Mouse (Mus musculus) intestine, embryonic 14.5 days (tissue): ENCODE measurements around the gene Rcsd1. TPM values are rescaled to one million over a fixed set of nuclear protein-coding genes. Genes with fewer than 3 reads are reported as not detected.

ENCODE experiments used
- ATAC-seq: fragments of 200-750 bp; cut with Nextera tagmentation; replicated peaks from 2 replicates; pipeline ENCODE4 v1.8.0; 2017; ENCODE audit warnings: low read depth, moderate number of reproducible peaks, moderate TSS enrichment, moderate library complexity; ENCODE audit not compliant: low FRiP score, low TSS enrichment
- DNase-seq: peaks from one replicate; pipeline ENCODE4 v3.0.0-alpha.2; 2018; ENCODE audit warnings: low spot score
- H3K27ac ChIP-seq: fragments of 300-500 bp; sonication (generic); 2 replicates; pipeline ENCODE4 v1.5.1; 2014; ENCODE audit warnings: low read depth, mild to moderate bottlenecking, control low read depth
- H3K27me3 ChIP-seq: fragments of 300-500 bp; sonication (generic); replicated peaks from 2 replicates; pipeline ENCODE4 v1.6.1; 2014; ENCODE audit warnings: low read length, control low read depth; ENCODE audit not compliant: control insufficient read depth, insufficient read depth
- H3K36me3 ChIP-seq: fragments of 300-500 bp; sonication (generic); 2 replicates; pipeline ENCODE4 v1.6.1; 2014; ENCODE audit warnings: low read length, control low read depth; ENCODE audit not compliant: control insufficient read depth, insufficient read depth
- H3K4me1 ChIP-seq: fragments of 300-500 bp; sonication (generic); replicated peaks from 2 replicates; pipeline ENCODE4 v1.6.1; 2014; ENCODE audit warnings: low read length, control low read depth, mixed read lengths; ENCODE audit not compliant: control insufficient read depth, insufficient read depth
- H3K4me2 ChIP-seq: fragments of 300-500 bp; sonication (generic); 2 replicates; pipeline ENCODE4 v1.6.1; 2014; ENCODE audit warnings: low read length
- H3K4me3 ChIP-seq: fragments of 300-500 bp; sonication (generic); 2 replicates; pipeline ENCODE4 v1.5.1; 2014; ENCODE audit warnings: low read depth, low read length, control low read depth, mixed read lengths
- H3K9ac ChIP-seq: fragments of 300-500 bp; sonication (generic); 2 replicates; pipeline ENCODE4 v1.6.1; 2014; ENCODE audit warnings: mild to moderate bottlenecking, low read length
- H3K9me3 ChIP-seq: fragments of 300-500 bp; sonication (generic); 2 replicates; pipeline ENCODE4 v1.6.1; 2016; ENCODE audit warnings: low read length, control low read depth; ENCODE audit not compliant: control insufficient read depth
- WGBS: fragments of 180-500 bp; shearing (Covaris S2); extraction: QIAGEN DNeasy Blood & Tissue Kit; methylation state at CpG from one replicate; pipeline ENCODE4 v1.1.7; 2014; 5-methylcytosine and 5-hydroxymethylcytosine counted together
- polyA plus RNA-seq: library from polyadenylated mRNA; unstranded; fragments of >200 nt; fragmentation: Nextera tagmentation; extraction: Ambion mirVana; gene quantifications from 2 replicates; pipeline ENCODE4 v1.2.1, GENCODE M21; 2014

Gene Rcsd1
- polyA plus RNA-seq, 1 experiment from 2014 or later, result 29.1 TPM

DNA sequence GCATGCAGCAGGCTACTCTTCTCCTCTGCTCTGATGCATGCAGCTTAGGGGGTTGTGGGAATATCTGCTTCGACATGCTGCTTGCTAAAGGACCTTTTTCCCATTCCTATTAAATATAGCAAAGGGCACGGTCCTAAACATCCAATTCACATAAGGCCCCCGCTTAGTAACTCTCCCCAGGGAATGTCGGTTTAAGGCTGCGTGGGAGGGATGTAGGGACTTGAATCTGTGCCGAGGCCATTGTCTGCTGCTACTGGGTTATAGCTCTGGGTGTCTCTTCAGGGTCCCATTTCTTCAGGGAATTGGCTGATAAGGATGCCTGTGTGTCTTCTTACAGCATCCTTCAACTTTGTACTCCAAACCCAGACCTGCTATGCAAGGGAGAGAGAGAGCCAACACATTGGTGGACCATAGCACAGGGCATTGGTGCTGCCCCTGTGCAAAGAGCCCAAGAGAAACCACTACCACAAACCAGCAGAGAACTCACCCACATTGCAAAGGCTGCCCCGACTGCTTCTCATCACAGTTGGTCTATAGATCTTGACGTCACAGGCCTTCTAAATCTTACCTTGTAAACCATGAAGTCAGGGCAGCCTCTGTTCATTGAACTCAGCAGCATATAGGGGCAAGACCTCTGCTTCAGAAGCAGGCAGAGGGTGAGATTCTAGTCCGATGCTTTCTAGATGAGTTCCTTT, 724 bp downstream of the Rcsd1 start:
- peak overlapping the region; percentile 70 for H3K27ac ChIP-seq
- DNase-seq (no peak), ATAC-seq (no peak)
- H3K36me3 ChIP-seq, result no peaks in the 10 kb centered on the region
- H3K4me2 ChIP-seq, result peak overlapping the region; percentile 82
- WGBS, result 43% methylated on average over 9 of the region's 9 CpGs
- H3K4me1 ChIP-seq, result peaks cover 47% of the 10 kb centered on the region
- H3K27me3 ChIP-seq, result no peaks in the 10 kb centered on the region
- H3K4me3 ChIP-seq, result peak overlapping the region; percentile 77; the same call in 1 of the 2 replicates
- H3K9me3 ChIP-seq, result no peaks in the 10 kb centered on the region
- H3K9ac ChIP-seq, result no peak overlapping the region

DNA sequence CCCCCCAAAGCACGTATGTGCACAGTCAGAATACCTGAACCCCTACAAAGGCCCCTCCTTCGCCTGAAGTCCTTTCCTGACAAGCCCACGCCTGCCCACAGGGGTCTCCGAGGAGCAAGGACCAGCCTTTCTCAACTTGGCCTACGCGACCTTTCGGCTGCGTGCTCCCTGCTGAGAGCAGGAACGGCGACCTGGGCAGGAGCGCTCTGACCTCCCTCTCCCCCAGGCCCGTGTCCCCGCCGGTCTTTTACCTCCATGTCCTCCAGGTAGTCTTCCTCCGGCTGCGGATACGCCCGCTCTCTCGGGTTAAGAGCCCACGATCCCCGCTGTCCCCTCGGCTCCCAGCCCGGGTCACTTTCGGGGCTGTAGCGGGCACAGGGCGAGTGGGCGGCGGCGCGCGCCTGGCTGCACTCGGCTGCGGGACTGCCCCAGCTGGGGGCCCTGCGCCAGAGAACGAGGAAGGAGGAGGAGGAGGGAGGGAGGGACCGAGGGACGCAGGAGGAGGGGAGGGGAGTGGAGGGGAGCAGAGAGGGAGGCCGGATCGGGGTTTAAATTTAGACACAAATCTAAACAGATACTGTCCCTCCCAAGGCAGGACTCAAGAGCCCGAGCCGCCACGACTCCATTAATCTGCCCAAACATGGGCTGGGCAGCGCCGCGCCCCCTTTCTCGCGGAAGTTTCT, 1.8 kb downstream of the Rcsd1 start:
- Histone ChIP-seq H3K27ac (peak overlapping the region; percentile 70), H3K27me3 (no peaks in the 10 kb centered on the region), H3K9ac (peak overlapping the region; percentile 83), H3K4me1 (peaks cover 50% of the 10 kb centered on the region), H3K36me3 (no peaks in the 10 kb centered on the region), H3K4me2 (peak overlapping the region; percentile 82), H3K9me3 (no peaks in the 10 kb centered on the region), H3K4me3 (peak overlapping the region; percentile 77)
- DNase-seq (peak; percentile 73), ATAC-seq (peak; percentile 85)
- under 1% methylated on average over 46 of the region's 47 CpGs for WGBS

DNA sequence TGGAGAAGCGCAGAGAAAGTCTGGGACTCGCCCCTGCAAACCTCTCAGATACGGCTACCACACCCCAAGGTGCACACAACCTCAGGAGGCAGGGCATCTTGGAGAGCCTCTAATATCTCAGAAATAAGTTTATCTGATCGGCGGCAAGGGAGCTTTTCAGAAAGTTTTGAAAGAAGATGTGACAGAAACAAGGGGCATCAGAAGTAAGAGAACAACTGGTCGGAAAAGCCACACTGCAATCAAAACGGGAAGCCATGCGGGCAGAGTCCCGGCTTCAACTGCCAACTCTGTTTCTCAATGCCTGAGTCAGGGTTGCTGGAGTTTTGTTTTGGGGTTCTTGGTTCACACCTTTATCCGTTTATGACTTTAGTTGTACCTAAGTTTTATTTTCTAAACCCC, 2.3 kb downstream of the Rcsd1 start:
- no peak for ATAC-seq
- 21% methylated on average over 10 of the region's 10 CpGs for WGBS
- Histone ChIP-seq H3K4me1 (peaks cover 55% of the 10 kb centered on the region), H3K4me3 (peak overlapping the region; percentile 77), H3K27me3 (no peaks in the 10 kb centered on the region), H3K36me3 (no peaks in the 10 kb centered on the region), H3K9ac (peak overlapping the region; percentile 83), H3K9me3 (no peaks in the 10 kb centered on the region), H3K4me2 (peak overlapping the region; percentile 82), H3K27ac (peak overlapping the region; percentile 70; the same call in 1 of the 2 replicates)
- DNase-seq, result no peak

DNA sequence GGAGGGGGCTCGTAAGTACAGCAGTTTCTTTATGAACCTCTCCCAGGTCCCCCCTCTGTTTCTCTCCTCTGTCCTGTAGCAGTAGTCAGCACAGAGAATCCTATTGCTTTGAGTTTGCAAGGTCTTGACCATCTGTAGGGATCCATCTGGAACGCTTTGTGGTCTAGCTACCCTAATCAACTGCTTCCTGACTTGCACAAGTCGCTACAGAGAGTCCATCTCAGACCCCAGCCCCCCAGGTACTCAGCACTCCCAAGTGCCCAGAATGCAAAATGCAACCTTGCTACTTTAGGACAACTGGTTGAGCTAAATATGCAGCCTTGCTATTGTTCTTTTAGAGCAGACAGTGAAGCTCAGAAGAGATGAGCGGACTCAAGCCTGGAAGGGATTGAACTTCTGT, 3.1 kb downstream of the Rcsd1 start:
- peak overlapping the region; percentile 82 for H3K4me2 ChIP-seq
- no peaks in the 10 kb centered on the region for H3K27me3 ChIP-seq
- DNase-seq (no peak), ATAC-seq (no peak)
- H3K9ac ChIP-seq, result peak overlapping the region; percentile 83; the same call in 1 of the 2 replicates
- peak overlapping the region; percentile 70; the same call in 1 of the 2 replicates for H3K27ac ChIP-seq
- WGBS, result 70% methylated on average over 4 of the region's 4 CpGs
- no peaks in the 10 kb centered on the region for H3K36me3 ChIP-seq
- H3K4me3 ChIP-seq, result peak overlapping the region; percentile 77
- H3K9me3 ChIP-seq, result no peaks in the 10 kb centered on the region
- peaks cover 63% of the 10 kb centered on the region for H3K4me1 ChIP-seq

DNA sequence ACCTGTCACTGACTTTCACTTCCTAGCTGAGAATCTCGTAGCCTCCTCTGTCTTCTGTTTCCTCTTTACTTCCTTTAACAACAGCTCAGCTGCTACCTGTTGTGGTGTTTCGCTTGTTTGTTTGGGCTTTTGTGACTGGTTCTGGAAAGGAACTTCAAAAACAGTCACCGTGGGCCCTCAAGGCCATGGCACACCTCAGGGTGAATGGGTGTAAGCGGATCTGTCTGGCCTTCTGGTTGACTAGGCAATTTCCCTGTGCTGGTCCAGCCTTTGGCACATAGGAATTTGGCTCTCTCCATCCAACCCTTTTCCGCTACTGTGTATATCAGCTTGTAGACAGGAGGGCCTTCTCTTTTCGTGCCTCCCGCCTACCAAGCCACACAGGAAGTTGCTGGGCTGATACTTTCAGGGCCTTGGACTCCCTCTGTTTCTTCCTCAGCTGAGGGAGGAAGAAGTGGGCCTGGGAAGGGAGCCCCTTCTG, 3.6 kb downstream of the Rcsd1 start:
- peak overlapping the region; percentile 77; the same call in 1 of the 2 replicates for H3K4me3 ChIP-seq
- no peaks in the 10 kb centered on the region for H3K9me3 ChIP-seq
- H3K4me1 ChIP-seq, result peaks cover 68% of the 10 kb centered on the region
- ATAC-seq, result no peak
- no peaks in the 10 kb centered on the region for H3K27me3 ChIP-seq
- H3K36me3 ChIP-seq, result no peaks in the 10 kb centered on the region
- no peak for DNase-seq
- no peak overlapping the region for H3K27ac ChIP-seq
- 83% methylated on average over 7 of the region's 7 CpGs for WGBS
- no peak overlapping the region for H3K9ac ChIP-seq
- H3K4me2 ChIP-seq, result peak overlapping the region; percentile 82

DNA sequence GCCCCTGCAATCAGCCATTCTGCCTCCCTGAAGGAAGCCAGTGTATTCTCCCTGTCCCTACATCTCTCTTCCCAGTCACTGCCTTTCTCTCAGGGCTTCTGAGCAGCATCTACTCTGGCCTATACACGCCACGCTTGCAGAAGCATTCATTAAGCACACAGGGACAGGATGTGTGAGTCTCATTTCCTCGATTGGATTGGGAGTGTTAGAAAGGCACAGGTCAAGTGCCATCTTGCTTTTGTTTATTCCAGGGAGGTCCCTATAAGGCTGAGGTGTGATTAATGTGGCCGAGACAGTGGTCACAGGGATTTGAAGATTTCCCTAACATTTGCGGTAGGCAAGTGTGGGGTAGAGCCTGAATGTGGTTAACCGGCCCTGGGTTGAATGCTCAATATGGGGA, 4.2 kb downstream of the Rcsd1 start:
- peak overlapping the region; percentile 82 for H3K4me2 ChIP-seq
- no peak overlapping the region for H3K4me3 ChIP-seq
- no peak for DNase-seq
- WGBS, result 57% methylated on average over 6 of the region's 6 CpGs
- peaks cover 73% of the 10 kb centered on the region for H3K4me1 ChIP-seq
- H3K36me3 ChIP-seq, result no peaks in the 10 kb centered on the region
- ATAC-seq, result no peak
- H3K9ac ChIP-seq, result no peak overlapping the region
- no peak overlapping the region for H3K27ac ChIP-seq
- no peaks in the 10 kb centered on the region for H3K9me3 ChIP-seq
- no peaks in the 10 kb centered on the region for H3K27me3 ChIP-seq

DNA sequence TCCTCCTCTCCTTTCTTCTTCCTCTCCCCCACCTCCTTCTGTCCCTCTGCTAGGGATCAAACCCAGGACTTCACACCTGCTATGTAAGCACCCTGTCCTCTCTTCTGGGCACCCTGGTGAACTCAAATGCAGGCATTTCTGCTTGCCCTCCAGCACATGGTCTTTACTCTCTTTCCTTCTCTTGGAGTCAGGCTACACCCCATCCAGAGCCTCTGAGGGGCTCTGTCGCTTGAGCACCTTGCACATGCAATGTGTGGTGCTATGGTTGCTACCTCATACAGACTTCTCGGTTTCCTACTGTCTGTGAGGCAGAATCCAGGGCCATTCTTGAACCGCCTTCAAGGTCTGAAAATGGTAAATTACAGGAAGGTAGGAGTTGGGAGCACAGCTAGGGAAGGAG, 4.7 kb downstream of the Rcsd1 start:
- Histone ChIP-seq H3K4me3 (no peak overlapping the region), H3K4me2 (peak overlapping the region; percentile 1; the same call in 1 of the 2 replicates), H3K9me3 (no peaks in the 10 kb centered on the region), H3K4me1 (peaks cover 77% of the 10 kb centered on the region), H3K36me3 (no peaks in the 10 kb centered on the region), H3K27ac (no peak overlapping the region), H3K27me3 (no peaks in the 10 kb centered on the region), H3K9ac (no peak overlapping the region)
- DNase-seq (no peak), ATAC-seq (no peak)
- WGBS, result 84% methylated on average over 3 of the region's 3 CpGs

DNA sequence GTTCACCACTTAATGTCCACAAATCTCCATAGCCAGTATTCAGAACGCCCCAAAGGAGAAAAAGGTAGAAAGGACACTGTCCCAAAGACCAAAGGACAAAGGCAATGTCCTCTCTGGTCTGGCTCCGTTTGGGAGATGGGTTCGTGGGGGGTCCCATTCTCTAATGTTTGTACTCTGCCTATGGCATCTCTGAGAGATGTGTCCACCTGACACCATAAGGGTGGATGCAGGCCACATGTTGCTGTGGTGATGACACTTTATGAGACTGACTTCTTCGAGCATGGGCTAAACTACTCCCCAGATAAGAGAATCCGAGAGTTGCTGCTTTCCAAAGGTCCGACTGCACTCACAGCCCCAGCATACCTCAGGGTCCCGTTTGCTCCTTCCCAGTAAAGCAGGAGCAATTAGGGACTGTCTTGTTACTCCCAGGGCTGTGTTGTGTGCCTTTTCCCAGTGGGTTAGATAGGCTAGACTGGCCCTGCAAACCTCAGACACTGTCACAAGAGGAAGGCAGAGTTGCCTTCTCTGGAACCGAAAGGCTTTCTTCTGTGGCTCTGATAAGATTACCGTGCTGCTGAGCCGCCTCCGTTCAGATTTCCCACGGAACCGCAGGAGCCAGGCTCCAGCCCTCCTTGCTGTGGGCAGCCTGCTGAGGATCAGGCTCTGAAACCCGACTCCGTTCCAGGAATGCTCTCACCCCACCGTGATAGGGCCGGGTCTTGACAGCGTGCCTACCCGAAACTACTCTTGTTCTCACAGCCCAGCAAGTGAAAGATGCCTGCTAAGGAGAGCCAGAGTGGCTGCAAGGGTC, 7.1 kb downstream of the Rcsd1 start:
- H3K9me3 ChIP-seq, result no peaks in the 10 kb centered on the region
- H3K27ac ChIP-seq, result peak overlapping the region; percentile 64; the same call in 1 of the 2 replicates
- H3K4me2 ChIP-seq, result peak overlapping the region; percentile 45
- peak overlapping the region; percentile 16; the same call in 1 of the 2 replicates for H3K4me3 ChIP-seq
- WGBS, result 18% methylated on average over 19 of the region's 19 CpGs
- peak overlapping the region; percentile 32 for H3K9ac ChIP-seq
- DNase-seq, result peak; percentile 58
- no peaks in the 10 kb centered on the region for H3K27me3 ChIP-seq
- ATAC-seq, result 0 out of 2 replicates have a peak, but pooled peaks have one; percentile 38
- H3K36me3 ChIP-seq, result no peaks in the 10 kb centered on the region
- H3K4me1 ChIP-seq, result peaks cover 67% of the 10 kb centered on the region
